Mouse (Mus musculus) liver, embryonic 14.5 days (tissue): ENCODE data around the gene 4930550C14Rik. TPM values are rescaled to one million over a fixed set of nuclear protein-coding genes. Genes with fewer than 3 reads are reported as not detected.

ENCODE experiments used
- ATAC-seq: fragments of 200-750 bp; cut with Nextera tagmentation; 2 replicates; pipeline ENCODE4 v1.8.0; 2017; ENCODE audit warnings: moderate number of reproducible peaks, mild to moderate bottlenecking, moderate library complexity; ENCODE audit not compliant: insufficient read depth
- DNase-seq, 3 experiments: peaks; one replicate each; pipeline ENCODE4 v3.0.0-alpha.2; 2012 to 2013; ENCODE audit warnings: low read depth in 3 of 3, low spot score in 3 of 3
- H3K27ac ChIP-seq: fragments of 300-500 bp; sonication (generic); 2 replicates; pipeline ENCODE4 v1.5.1; 2014; ENCODE audit warnings: moderate library complexity, mild to moderate bottlenecking, control low read depth, inconsistent platforms
- H3K27me3 ChIP-seq: fragments of 300-500 bp; sonication (generic); 2 replicates; pipeline ENCODE4 v1.6.1; 2014; ENCODE audit warnings: mild to moderate bottlenecking, low read length, moderate library complexity; ENCODE audit not compliant: control insufficient read depth, insufficient read depth
- H3K36me3 ChIP-seq: fragments of 300-500 bp; sonication (generic); replicated peaks from 2 replicates; pipeline ENCODE4 v1.6.1; 2014; ENCODE audit warnings: low read depth; ENCODE audit not compliant: control insufficient read depth, insufficient read depth
- H3K4me1 ChIP-seq, 2 experiments: fragments of 200-500 bp in 1 of 2; fragments of 300-500 bp in 1 of 2; sonication (generic) in 1 of 2; replicated peaks; 2 replicates each; pipeline ENCODE4 v1.6.1; 2012 to 2014; ENCODE audit warnings: antibody characterized with exemption in 1 of 2, inconsistent platforms in 1 of 2, low read length in 1 of 2; ENCODE audit not compliant: control insufficient read depth in 2 of 2, insufficient read depth in 2 of 2
- H3K4me2 ChIP-seq: fragments of 300-500 bp; sonication (generic); 2 replicates; pipeline ENCODE4 v1.6.1; 2014; ENCODE audit warnings: low read depth, mild to moderate bottlenecking, control low read depth, moderate library complexity
- H3K4me3 ChIP-seq, 2 experiments: fragments of 200-500 bp in 1 of 2; fragments of 300-500 bp in 1 of 2; sonication (generic) in 1 of 2; 2 replicates each; pipeline ENCODE4 v1.5.1; 2012 to 2014; ENCODE audit warnings: low read depth in 2 of 2, low read length in 2 of 2, mild to moderate bottlenecking in 2 of 2, control low read depth in 1 of 2, inconsistent platforms in 1 of 2, moderate library complexity in 1 of 2; ENCODE audit not compliant: insufficient read depth in 1 of 2
- H3K9ac ChIP-seq: fragments of 300-500 bp; sonication (generic); replicated peaks from 2 replicates; pipeline ENCODE4 v1.6.1; 2014; ENCODE audit warnings: mild to moderate bottlenecking, control low read depth, moderate library complexity
- H3K9me3 ChIP-seq: fragments of 300-500 bp; sonication (generic); 2 replicates; pipeline ENCODE4 v1.6.1; 2016; ENCODE audit warnings: low read length, mixed read lengths; ENCODE audit not compliant: control insufficient read depth
- CTCF ChIP-seq: IDR thresholded peaks from 2 replicates; pipeline ENCODE4 v1.5.1; 2016; ENCODE audit warnings: antibody characterized with exemption, low read depth, control low read depth
- EP300 ChIP-seq: IDR thresholded peaks from 2 replicates; pipeline ENCODE4 v1.6.1; 2016; ENCODE audit warnings: antibody characterized with exemption, low read depth
- WGBS: fragments of 180-500 bp; shearing (Covaris S2); extraction: QIAGEN DNeasy Blood & Tissue Kit; methylation state at CpG from one replicate; pipeline ENCODE4 v1.1.7; 2014; ENCODE audit not compliant: insufficient replicate concordance; 5-methylcytosine and 5-hydroxymethylcytosine counted together
- polyA plus RNA-seq, 2 experiments: library from polyadenylated mRNA; depleted of rRNA in 1 of 2; stranded (reverse) in 1 of 2; unstranded in 1 of 2; fragments of >200 nt; fragmentation: Nextera tagmentation in 1 of 2; extraction: Ambion mirVana in 1 of 2; gene quantifications; 2 replicates each; pipeline versions ENCODE4 v1.2.1 to v1.2.3; 2012 to 2014

The 4930550C14Rik gene
- polyA plus RNA-seq, 2 experiments: 0.64 to 0.86 TPM

DNA sequence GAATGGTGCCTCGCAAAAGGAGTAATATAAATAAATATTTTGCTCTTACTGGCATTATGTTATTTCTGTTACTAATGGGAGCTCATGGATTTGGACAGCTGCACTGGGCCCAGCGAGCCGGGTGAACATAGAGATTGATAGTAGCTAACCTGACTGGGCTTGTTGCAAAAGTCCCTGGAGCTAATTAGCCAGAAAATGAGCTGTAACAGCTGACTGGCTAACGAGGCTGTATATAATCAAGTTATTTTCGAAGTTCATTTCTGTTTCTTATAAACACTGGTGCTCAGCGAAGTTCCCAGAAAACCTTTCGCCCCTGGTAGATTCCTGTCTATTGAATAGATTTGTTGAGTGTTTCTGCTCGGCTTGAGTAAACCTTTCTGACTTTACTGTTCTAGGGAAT, 866 bp downstream of the 4930550C14Rik start:
- no peak for DNase-seq
- Histone ChIP-seq H3K27ac (no peak overlapping the region), H3K4me2 (no peak overlapping the region), H3K27me3 (no peaks in the 10 kb centered on the region), H3K9ac (no peak overlapping the region), H3K9me3 (no peaks in the 10 kb centered on the region), H3K4me3 (no peak overlapping the region), H3K4me1 (peaks cover 0 to 9% of the 10 kb centered on the region in 2 experiments; a peak in 2 of 4 replicates), H3K36me3 (no peaks in the 10 kb centered on the region)
- 73% methylated on average over 8 of the region's 8 CpGs for WGBS
- no peak for TF ChIP-seq CTCF
- no peak for TF ChIP-seq EP300
- no peak for ATAC-seq

DNA sequence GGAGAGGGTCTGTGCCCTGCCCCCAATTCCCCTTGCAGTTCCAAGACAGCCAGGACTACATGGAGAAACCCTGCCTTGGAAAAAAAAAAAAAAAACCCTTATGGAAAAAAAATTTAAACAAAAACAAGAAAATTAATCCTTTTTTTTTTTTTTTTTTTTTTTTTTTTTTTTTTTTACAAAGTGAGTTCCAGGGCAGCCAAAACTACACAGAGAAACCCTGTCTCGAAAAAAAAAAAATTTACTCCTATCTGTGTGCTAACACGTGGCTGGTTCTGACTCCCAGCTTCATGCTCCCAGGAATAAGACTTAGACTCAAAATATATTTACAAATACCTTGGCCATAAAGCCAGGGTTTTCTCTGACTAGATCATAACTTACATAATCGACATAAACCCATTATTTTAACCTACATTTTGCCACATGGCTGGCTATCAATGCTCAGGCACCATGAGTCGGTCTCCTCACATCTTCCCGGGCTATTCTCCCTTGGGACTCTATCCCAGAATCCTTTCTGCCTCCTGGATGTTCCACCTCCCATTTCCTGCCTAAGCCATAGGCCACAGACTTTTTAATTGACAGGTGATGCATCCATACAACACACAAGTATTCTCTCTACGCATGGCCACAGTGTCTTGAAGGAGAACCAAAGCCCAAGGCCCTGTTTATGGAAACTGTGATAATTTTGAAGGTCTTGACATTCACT, 2.1 kb downstream of the 4930550C14Rik start:
- DNase-seq: no peak
- TF ChIP-seq CTCF (no peak), EP300 (no peak)
- H3K36me3 ChIP-seq: no peaks in the 10 kb centered on the region
- no peaks in the 10 kb centered on the region for H3K9me3 ChIP-seq
- ATAC-seq: no peak
- H3K4me3 ChIP-seq: no peak overlapping the region
- no peaks in the 10 kb centered on the region for H3K27me3 ChIP-seq
- no peak overlapping the region for H3K4me2 ChIP-seq
- no peak overlapping the region for H3K27ac ChIP-seq
- peaks cover 5 to 16% of the 10 kb centered on the region in 2 experiments for H3K4me1 ChIP-seq
- 59% methylated on average over 6 of the region's 6 CpGs for WGBS
- H3K9ac ChIP-seq: no peak overlapping the region

DNA sequence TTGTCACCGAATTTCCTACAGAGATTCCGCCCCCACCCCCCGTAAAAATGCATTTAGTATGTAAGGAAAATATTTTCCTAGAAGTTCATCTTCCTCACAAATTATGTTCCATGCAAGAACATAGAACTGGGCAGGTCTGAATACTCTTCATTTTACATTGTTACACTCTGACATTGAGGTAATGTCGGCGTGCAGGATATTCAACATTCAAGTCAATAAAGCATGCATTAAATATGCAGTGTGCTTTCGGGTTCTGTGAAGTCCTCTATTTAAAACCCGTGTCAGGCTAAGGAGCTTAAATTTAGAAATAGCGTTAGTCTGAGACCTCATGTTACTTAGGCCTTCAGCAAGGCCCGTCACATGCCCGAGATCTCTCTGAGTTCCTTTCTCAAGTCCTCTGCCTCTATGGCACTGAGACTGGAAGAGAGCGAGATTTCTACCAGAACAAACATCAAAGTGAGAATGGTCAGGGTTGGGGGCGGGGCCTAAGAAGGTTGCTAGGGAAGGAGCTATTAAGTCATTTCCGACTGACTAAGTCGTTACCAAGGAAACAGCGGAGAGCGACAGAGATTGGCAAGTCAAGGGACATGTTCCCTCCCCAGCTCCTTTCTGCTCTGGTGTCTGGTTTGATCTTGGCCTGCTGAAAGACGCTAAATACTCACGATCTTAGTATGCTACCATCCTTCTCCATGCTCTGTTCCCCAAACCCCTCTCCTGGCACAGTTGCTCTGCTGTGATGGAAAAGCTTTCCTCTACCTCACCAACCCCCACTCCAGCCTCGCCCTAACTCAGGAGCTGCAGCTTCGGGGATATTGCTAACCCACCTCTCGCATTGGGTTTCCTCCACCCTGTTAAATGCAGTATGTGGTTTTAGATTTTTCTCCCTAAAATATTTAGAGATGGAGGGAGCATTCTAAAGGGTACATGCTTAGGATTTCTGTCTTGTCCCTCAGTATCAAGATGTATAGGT, 2.9 kb downstream of the 4930550C14Rik start:
- Histone ChIP-seq H3K9me3 (no peaks in the 10 kb centered on the region), H3K36me3 (no peaks in the 10 kb centered on the region), H3K4me2 (peak overlapping the region; percentile 48), H3K27me3 (no peaks in the 10 kb centered on the region), H3K4me3 (peak overlapping the region; percentile 16 to 41; a peak in 3 of 4 replicates), H3K4me1 (peaks cover 13 to 25% of the 10 kb centered on the region in 2 experiments), H3K27ac (no peak overlapping the region), H3K9ac (no peak overlapping the region)
- TF ChIP-seq CTCF (no peak), EP300 (no peak)
- no peak for ATAC-seq
- DNase-seq: peak; percentile 53 to 61 (median 55)
- 26% methylated on average over 21 of the region's 21 CpGs for WGBS

DNA sequence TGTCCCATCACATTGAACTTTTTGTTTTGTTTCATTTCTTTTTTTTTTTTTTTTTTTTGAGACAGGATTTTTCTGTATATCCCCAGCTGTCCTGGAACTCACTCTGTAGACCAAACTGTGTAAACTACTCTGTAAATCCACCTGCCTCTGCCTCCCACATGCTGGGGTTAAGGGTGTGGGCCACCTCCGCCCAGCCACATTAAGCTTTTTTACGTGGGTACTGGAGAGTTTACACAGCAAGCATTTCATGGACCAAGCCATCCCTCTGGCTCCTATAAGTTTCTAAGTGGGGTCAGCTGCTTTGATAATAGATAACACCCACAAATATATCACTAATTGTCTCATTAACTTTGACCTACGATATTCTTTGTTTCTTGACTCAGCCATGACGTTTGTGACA, 6.4 kb downstream of the 4930550C14Rik start:
- no peak for TF ChIP-seq EP300
- no peak for TF ChIP-seq CTCF
- Histone ChIP-seq H3K36me3 (no peaks in the 10 kb centered on the region), H3K4me2 (no peak overlapping the region), H3K4me3 (no peak overlapping the region), H3K9me3 (no peaks in the 10 kb centered on the region), H3K9ac (no peak overlapping the region), H3K27me3 (no peaks in the 10 kb centered on the region), H3K27ac (no peak overlapping the region), H3K4me1 (peaks cover 18 to 33% of the 10 kb centered on the region in 2 experiments)
- 42% methylated on average over 4 of the region's 4 CpGs for WGBS
- DNase-seq: no peak
- ATAC-seq: no peak

DNA sequence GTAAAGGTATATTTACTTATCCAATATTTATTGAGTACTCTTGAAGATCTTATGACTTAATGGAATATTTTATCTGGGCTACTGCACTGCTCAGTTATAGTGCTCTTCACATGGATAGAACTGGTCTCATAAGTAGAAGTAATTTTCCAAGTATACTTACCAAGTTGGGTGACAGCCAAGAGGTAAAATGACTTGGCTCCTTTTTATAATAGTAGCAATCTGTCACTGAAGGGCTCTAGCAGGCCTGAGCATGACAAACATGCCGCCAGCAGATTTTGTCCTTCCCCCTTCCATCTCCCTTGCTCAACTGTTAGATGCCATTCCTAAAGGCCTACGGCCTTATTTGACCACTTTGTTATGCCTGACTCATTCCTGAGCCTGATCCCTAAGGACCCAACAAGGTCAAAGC, 6.8 kb downstream of the 4930550C14Rik start:
- ATAC-seq (peak; percentile 14; the same call in 1 of the 2 replicates), DNase-seq (no peak)
- no peak overlapping the region for H3K4me3 ChIP-seq
- no peaks in the 10 kb centered on the region for H3K27me3 ChIP-seq
- TF ChIP-seq CTCF (no peak), EP300 (no peak)
- H3K9ac ChIP-seq: no peak overlapping the region
- no peaks in the 10 kb centered on the region for H3K36me3 ChIP-seq
- H3K9me3 ChIP-seq: no peaks in the 10 kb centered on the region
- H3K27ac ChIP-seq: no peak overlapping the region; the same call in 1 of the 2 replicates
- no peak overlapping the region; the same call in 1 of the 2 replicates for H3K4me2 ChIP-seq
- WGBS: 81% methylated on average over 2 of the region's 2 CpGs
- peaks cover 18 to 33% of the 10 kb centered on the region in 2 experiments for H3K4me1 ChIP-seq
